Comparison of ENCODE assay signal across 18 mouse cellular contexts in genomic region chr7:40906484-40906883, GRCm38 (mm10). TPM values are rescaled to one million over a fixed set of nuclear protein-coding genes. Genes with fewer than 3 reads are reported as not detected.
DNase-seq lines count a peak whose midpoint lies in the region; TF ChIP-seq lines count a peak whose summit lies in the region.
"Had no signal": no experiment of that assay in that cellular context is flagged by ENCODE, and none has a peak within 500 bp of the region (broad histone marks: within the 10 kb centered on the region; RNA-seq: fewer than 3 reads in every experiment).

No protein-coding gene starts in this region.

- H3K4me3 ChIP-seq in layer of hippocampus, adult 2 months: no peak overlapping the region; the same call in 1 of the 2 replicates
- H3K4me3 ChIP-seq: hindbrain, embryonic 15.5 days; limb, embryonic 15.5 days; midbrain, embryonic 13.5 days had no signal

- DNase-seq in adrenal gland, adult 2 months: peak; percentile 19
- no peak for DNase-seq in adrenal gland, postnatal 25 days
- DNase-seq in gastrocnemius, adult 18-20 months (ENCODE audit: low spot score): peak; percentile 38
- DNase-seq in gastrocnemius, postnatal 10 days: no peak
- peak; percentile 23 for DNase-seq in left cerebral cortex, postnatal 4 days
- no peak for DNase-seq in left cerebral cortex, adult 9 months (ENCODE audit: low spot score in 2 of 2)
- DNase-seq in layer of hippocampus, adult 2 months (ENCODE audit: low spot score in 2 of 2): peak; percentile 44 to 57
- no peak for DNase-seq in kidney, adult 9 months
- DNase-seq: cerebellum, adult 9-11 months; kidney, adult 18-20 months; kidney, postnatal 36 days; liver, postnatal 0 days; lung, postnatal 4 days; right cerebral cortex, postnatal 25 days had no signal

- H3K27ac ChIP-seq in layer of hippocampus, adult 2 months: peak overlapping the region; percentile 51; the same call in 1 of the 2 replicates
- H3K27ac ChIP-seq: hindbrain, embryonic 15.5 days; limb, embryonic 15.5 days; midbrain, embryonic 13.5 days had no signal

- TF ChIP-seq CTCF in layer of hippocampus, adult 2 months (conservative IDR thresholded peaks at IDR 0.05): no peak

- intact Hi-C loops in left cerebral cortex, postnatal 4 days (cut with DNase I): loop anchor here (10.0 kb wide), 2 partner anchors 632 to 1052 kb away; no protein-coding TSS in a partner anchor

RNA-seq across cellular contexts. Expression of gene Vstm2b, which starts 8.4 kb away (rescaled TPM):
- 1 to 10 TPM in 1 of 2 experiments, under 1 TPM in 1; 0.35 to 1.9 TPM for total RNA-seq in adrenal gland, adult 2 months (2021)
- polyA plus RNA-seq in adrenal gland, adult 2 months (2012; rRNA removed): 1.7 and 2.6 TPM in 2 replicates
- 0.36 TPM in 1 of 2 replicates, not detected in the other for total RNA-seq in adrenal gland, postnatal 25 days (2021)
- not detected for total RNA-seq in gastrocnemius, adult 18-20 months (2021)
- 1 to 10 TPM; 1.1 TPM for total RNA-seq in gastrocnemius, postnatal 10 days (2021)
- total RNA-seq in left cerebral cortex, postnatal 4 days (2021): 10 to 100 TPM; 65.5 to 68.2 TPM
- 10 to 100 TPM; 71.2 to 71.9 TPM for total RNA-seq in layer of hippocampus, adult 2 months (2021)
- polyA plus RNA-seq: activated CD4-positive, CD25-positive, alpha-beta regulatory T cell, adult 4 months had no signal

Comparison
In these comparisons a context has a peak if more than half of its experiments do, and no peak if none do; other contexts are left out.
1. DNase-seq: peak in adrenal gland, adult 2 months (single experiment), gastrocnemius, adult 18-20 months (single experiment), left cerebral cortex, postnatal 4 days (single experiment) and layer of hippocampus, adult 2 months (2 of 2); none in adrenal gland, postnatal 25 days (single experiment), gastrocnemius, postnatal 10 days (single experiment), left cerebral cortex, adult 9 months (0 of 2) and kidney, adult 9 months (single experiment).
2. RNA of gene Vstm2b, which starts 8.4 kb away (total RNA-seq): 71.2 to 71.9 TPM in layer of hippocampus, adult 2 months and 65.5 to 68.2 TPM in left cerebral cortex, postnatal 4 days; 0.35 to 1.9 TPM in adrenal gland, adult 2 months, 1.1 TPM in gastrocnemius, postnatal 10 days, 0.36 TPM in adrenal gland, postnatal 25 days and not detected in gastrocnemius, adult 18-20 months; every median in the first group is over 10 times any median in the second.